Mouse (Mus musculus) midbrain, embryonic 14.5 days (tissue): ENCODE data around the gene Bicc1. TPM values are rescaled to one million over a fixed set of nuclear protein-coding genes. Genes with fewer than 3 reads are reported as not detected.

Source experiments
- ATAC-seq: fragments of 200-750 bp; cut with Nextera tagmentation; 2 replicates; pipeline ENCODE4 v1.8.0; 2017; ENCODE audit warnings: moderate number of reproducible peaks, moderate library complexity; ENCODE audit not compliant: low FRiP score, low TSS enrichment
- DNase-seq: peaks from one replicate; pipeline ENCODE4 v3.0.0-alpha.2; 2015
- H3K27ac ChIP-seq: fragments of 300-500 bp; sonication (generic); replicated peaks from 2 replicates; pipeline ENCODE4 v1.5.1; 2014; ENCODE audit warnings: mild to moderate bottlenecking, low read depth, low read length, moderate library complexity
- H3K27me3 ChIP-seq: fragments of 300-500 bp; sonication (generic); 2 replicates; pipeline ENCODE4 v1.6.1; 2014; ENCODE audit warnings: low read length, control low read depth, mixed read lengths; ENCODE audit not compliant: control insufficient read depth, insufficient read depth
- H3K36me3 ChIP-seq: fragments of 300-500 bp; sonication (generic); 2 replicates; pipeline ENCODE4 v1.6.1; 2014; ENCODE audit warnings: low read length, control low read depth; ENCODE audit not compliant: control insufficient read depth, insufficient read depth
- H3K4me1 ChIP-seq: fragments of 300-500 bp; sonication (generic); 2 replicates; pipeline ENCODE4 v1.6.1; 2014; ENCODE audit warnings: mild to moderate bottlenecking, antibody characterized with exemption, low read length, control low read depth; ENCODE audit not compliant: control insufficient read depth, insufficient read depth
- H3K4me2 ChIP-seq: fragments of 300-500 bp; sonication (generic); 2 replicates; pipeline ENCODE4 v1.6.1; 2014; ENCODE audit warnings: mild to moderate bottlenecking, low read length, moderate library complexity
- H3K4me3 ChIP-seq: fragments of 300-500 bp; sonication (generic); replicated peaks from 2 replicates; pipeline ENCODE4 v1.5.1; 2014; ENCODE audit warnings: low read depth, low read length
- H3K9ac ChIP-seq: fragments of 300-500 bp; sonication (generic); replicated peaks from 2 replicates; pipeline ENCODE4 v1.6.1; 2014; ENCODE audit warnings: mild to moderate bottlenecking, low read length, moderate library complexity
- H3K9me3 ChIP-seq: fragments of 300-500 bp; sonication (generic); 2 replicates; pipeline ENCODE4 v1.6.1; 2016; ENCODE audit warnings: low read length, control low read depth, mixed read lengths; ENCODE audit not compliant: control insufficient read depth
- WGBS: fragments of 180-500 bp; shearing (Covaris S2); extraction: QIAGEN DNeasy Blood & Tissue Kit; methylation state at CpG from one replicate; pipeline ENCODE4 v1.1.7; 2014; 5-methylcytosine and 5-hydroxymethylcytosine counted together
- polyA plus RNA-seq: library from polyadenylated mRNA; unstranded; fragments of >200 nt; fragmentation: Nextera tagmentation; extraction: Ambion mirVana; gene quantifications from 2 replicates; pipeline ENCODE4 v1.2.1, GENCODE M21; 2014

Gene Bicc1
- polyA plus RNA-seq, 1 experiment from 2014 or later, result 6.2 TPM

DNA sequence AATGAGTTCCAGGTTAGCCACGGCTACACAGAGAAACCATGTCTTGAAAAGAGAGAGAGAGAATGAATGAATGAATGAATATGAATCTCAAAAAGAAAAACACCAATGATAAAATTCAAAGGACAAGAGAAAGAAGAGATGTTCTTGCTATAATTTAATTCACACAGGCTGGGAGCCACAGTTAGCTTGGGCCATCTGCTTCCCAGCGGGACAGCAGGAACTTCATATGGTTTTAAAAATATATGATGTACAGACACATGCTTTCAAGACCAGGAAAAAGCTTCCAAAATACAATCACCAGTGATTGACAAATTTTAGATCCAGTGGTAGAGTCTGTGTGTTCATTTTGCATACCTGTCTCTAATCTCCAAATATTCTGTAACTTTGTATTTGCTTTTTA lies 9.0 kb downstream of the Bicc1 start:
- H3K36me3 ChIP-seq, result no peaks in the 10 kb centered on the region
- no peak overlapping the region for H3K9ac ChIP-seq
- H3K4me2 ChIP-seq, result no peak overlapping the region
- no peaks in the 10 kb centered on the region for H3K27me3 ChIP-seq
- H3K4me3 ChIP-seq, result no peak overlapping the region
- H3K4me1 ChIP-seq, result no peaks in the 10 kb centered on the region
- 87% methylated on average over 2 of the region's 2 CpGs for WGBS
- ATAC-seq, result no peak
- H3K27ac ChIP-seq, result no peak overlapping the region
- DNase-seq, result no peak
- no peaks in the 10 kb centered on the region for H3K9me3 ChIP-seq

DNA sequence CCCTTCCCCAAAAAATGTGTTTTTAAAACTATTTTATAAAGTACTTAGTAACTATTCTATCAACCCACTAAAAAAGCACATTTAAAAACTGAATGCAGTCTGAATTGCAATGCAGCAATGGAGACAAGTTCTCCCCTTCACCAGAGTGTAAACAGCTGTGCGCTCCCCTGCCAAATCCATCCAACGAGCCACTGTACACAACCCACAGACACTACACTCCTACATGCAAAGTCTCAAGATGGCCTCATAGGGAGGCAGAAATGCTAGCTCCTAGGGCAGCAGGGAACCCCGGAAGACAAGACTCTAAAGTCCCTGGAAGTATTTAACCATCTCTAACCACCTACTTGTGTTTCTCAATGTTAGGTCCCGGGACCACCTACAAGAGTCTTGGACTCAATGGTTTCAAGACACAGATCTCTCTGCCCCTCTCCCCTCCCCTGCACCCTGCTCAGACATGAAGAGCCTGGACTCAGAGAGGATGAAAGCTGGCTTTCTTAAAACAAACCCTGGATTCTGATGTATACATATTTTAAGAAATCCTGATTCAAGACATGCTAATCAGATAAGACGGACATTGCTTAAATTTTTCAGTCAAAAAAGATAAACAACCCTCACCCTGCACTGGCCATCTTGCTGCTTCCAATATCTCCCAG lies 10.4 kb downstream of the Bicc1 start:
- H3K9me3 ChIP-seq, result no peaks in the 10 kb centered on the region
- DNase-seq (no peak), ATAC-seq (no peak)
- WGBS, result 90% methylated on average over 5 of the region's 5 CpGs
- no peaks in the 10 kb centered on the region for H3K27me3 ChIP-seq
- H3K4me3 ChIP-seq, result no peak overlapping the region
- no peak overlapping the region for H3K27ac ChIP-seq
- H3K4me2 ChIP-seq, result no peak overlapping the region
- no peak overlapping the region for H3K9ac ChIP-seq
- no peaks in the 10 kb centered on the region for H3K36me3 ChIP-seq
- no peaks in the 10 kb centered on the region for H3K4me1 ChIP-seq

- WGBS, result 93% methylated on average over 9 of the region's 9 CpGs
- Histone ChIP-seq H3K4me3 (no peak overlapping the region), H3K36me3 (no peaks in the 10 kb centered on the region), H3K27me3 (no peaks in the 10 kb centered on the region), H3K9me3 (peaks cover 2% of the 10 kb centered on the region; the same call in 1 of the 2 replicates), H3K4me2 (no peak overlapping the region), H3K9ac (no peak overlapping the region), H3K27ac (no peak overlapping the region), H3K4me1 (no peaks in the 10 kb centered on the region)
- ATAC-seq (no peak), DNase-seq (no peak)
These were observed 11.3 kb downstream of the Bicc1 start for GRCm38 (mm10) chr10:71148226-71148625.

- ATAC-seq (no peak), DNase-seq (no peak)
- no peaks in the 10 kb centered on the region for H3K36me3 ChIP-seq
- no peak overlapping the region for H3K4me2 ChIP-seq
- no peak overlapping the region for H3K9ac ChIP-seq
- H3K9me3 ChIP-seq, result peaks cover 13% of the 10 kb centered on the region
- no peaks in the 10 kb centered on the region for H3K27me3 ChIP-seq
- H3K4me3 ChIP-seq, result no peak overlapping the region
- no peak overlapping the region for H3K27ac ChIP-seq
- 93% methylated on average over 15 of the region's 15 CpGs for WGBS
- no peaks in the 10 kb centered on the region for H3K4me1 ChIP-seq
These were observed 12.6 kb downstream of the Bicc1 start for GRCm38 (mm10) chr10:71146681-71147615.

DNA sequence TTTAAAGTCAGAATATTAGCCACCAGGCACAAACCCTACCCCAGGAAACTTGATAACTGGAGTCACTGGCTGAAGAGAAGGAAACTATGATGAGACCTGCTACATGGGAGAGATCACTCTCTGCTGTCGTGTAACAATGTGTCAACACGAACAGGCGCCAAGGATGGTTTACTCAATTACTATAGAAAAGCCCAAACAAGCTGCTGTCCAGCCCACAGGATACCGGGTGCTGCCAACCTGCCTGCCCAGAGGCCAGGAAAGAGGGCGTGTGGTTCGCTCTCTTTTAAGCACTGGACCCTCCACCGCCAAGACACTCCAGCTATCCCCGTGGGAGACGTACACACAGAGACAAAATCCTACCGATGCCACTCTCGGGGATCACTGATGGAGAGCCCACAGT lies 13.7 kb downstream of the Bicc1 start:
- no peak overlapping the region for H3K9ac ChIP-seq
- H3K9me3 ChIP-seq, result peaks cover 14% of the 10 kb centered on the region
- no peak overlapping the region for H3K27ac ChIP-seq
- H3K4me3 ChIP-seq, result no peak overlapping the region
- H3K27me3 ChIP-seq, result no peaks in the 10 kb centered on the region
- no peak overlapping the region for H3K4me2 ChIP-seq
- ATAC-seq (no peak), DNase-seq (no peak)
- H3K4me1 ChIP-seq, result no peaks in the 10 kb centered on the region
- H3K36me3 ChIP-seq, result no peaks in the 10 kb centered on the region
- WGBS, result 72% methylated on average over 11 of the region's 11 CpGs

- 95% methylated on average over 4 of the region's 4 CpGs for WGBS
- Histone ChIP-seq H3K4me2 (no peak overlapping the region), H3K36me3 (no peaks in the 10 kb centered on the region), H3K4me3 (no peak overlapping the region), H3K9ac (no peak overlapping the region), H3K9me3 (peaks cover 14% of the 10 kb centered on the region), H3K27me3 (no peaks in the 10 kb centered on the region), H3K27ac (no peak overlapping the region), H3K4me1 (no peaks in the 10 kb centered on the region)
- ATAC-seq (no peak), DNase-seq (no peak)
These were observed 15.3 kb downstream of the Bicc1 start for GRCm38 (mm10) chr10:71144191-71144590.

- no peak for DNase-seq
- H3K4me3 ChIP-seq, result no peak overlapping the region
These were observed 16.9 kb downstream of the Bicc1 start for GRCm38 (mm10) chr10:71142568-71142967.

GRCm38 (mm10) chr10:71140281-71140845 lies 19.1 kb downstream of the Bicc1 start:
- no peak for ATAC-seq
- Histone ChIP-seq H3K4me1 (no peaks in the 10 kb centered on the region), H3K36me3 (no peaks in the 10 kb centered on the region), H3K27me3 (no peaks in the 10 kb centered on the region), H3K9me3 (peaks cover 14% of the 10 kb centered on the region), H3K4me3 (no peak overlapping the region), H3K27ac (no peak overlapping the region), H3K9ac (no peak overlapping the region), H3K4me2 (no peak overlapping the region)
- no peak for DNase-seq
- 80% methylated on average over 6 of the region's 6 CpGs for WGBS

More at GRCm38 (mm10) chr10:71142568-71142967, 16.9 kb downstream of the Bicc1 start:
- H3K36me3 ChIP-seq, result no peaks in the 10 kb centered on the region
- no peak overlapping the region for H3K9ac ChIP-seq
- WGBS, result 97% methylated on average over 2 of the region's 2 CpGs
- no peak for ATAC-seq
- no peaks in the 10 kb centered on the region for H3K27me3 ChIP-seq
- no peak overlapping the region for H3K4me2 ChIP-seq
- no peak overlapping the region for H3K27ac ChIP-seq
- H3K9me3 ChIP-seq, result peaks cover 14% of the 10 kb centered on the region
- no peaks in the 10 kb centered on the region for H3K4me1 ChIP-seq
